Mouse (Mus musculus): ENCODE results near the gene Myo9b. TPM values are rescaled to one million over a fixed set of nuclear protein-coding genes. Genes with fewer than 3 reads are reported as not detected.
"Not testable (repeated sequence)": the region's sequence is repeated elsewhere in the genome, so short reads cannot be mapped to it uniquely, and the experiment has no call there.

The Myo9b gene
- polyA plus RNA-seq, 1 experiment from 2014 or later: 23.9 TPM

DNA sequence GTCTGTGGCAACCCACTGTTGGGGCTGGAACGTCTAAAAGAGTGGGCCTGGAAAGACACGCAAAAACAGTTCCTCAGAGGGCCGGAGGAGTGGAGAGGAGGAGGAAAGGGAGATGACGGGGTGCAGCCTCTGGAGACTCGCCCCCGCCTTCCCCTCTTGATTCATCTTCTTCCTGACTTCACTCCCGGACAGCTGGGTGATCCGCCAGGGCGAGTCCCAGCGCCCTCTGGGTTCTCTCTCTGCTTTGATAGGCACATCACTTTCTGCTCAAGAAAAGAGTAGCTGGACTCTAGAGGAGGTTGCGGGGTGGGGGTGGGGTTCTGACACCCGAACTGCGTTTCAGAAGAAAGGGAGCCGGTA is 617 bp downstream of the Myo9b start:
- Histone ChIP-seq H3K4me2 (ENCODE audit: low read length) (peak overlapping the region; percentile 74), H3K4me1 (replicated peaks; ENCODE audit: control insufficient read depth, insufficient read depth, low read length) (peaks cover 22% of the 10 kb centered on the region), H3K27me3 (replicated peaks; ENCODE audit: control insufficient read depth, insufficient read depth, low read length) (no peaks in the 10 kb centered on the region), H3K9me3 (ENCODE audit: control insufficient read depth, low read length) (no peaks in the 10 kb centered on the region), H3K27ac (ENCODE audit: low read length) (peak overlapping the region; percentile 69), H3K36me3 (ENCODE audit: control insufficient read depth, insufficient read depth) (peaks cover 2% of the 10 kb centered on the region), H3K4me3 (replicated peaks; ENCODE audit: low read length) (peak overlapping the region; percentile 76), H3K9ac (replicated peaks; ENCODE audit: low read depth, low read length) (peak overlapping the region; percentile 76)
- ATAC-seq: no peak
- WGBS: under 1% methylated on average over 14 of the region's 14 CpGs

DNA sequence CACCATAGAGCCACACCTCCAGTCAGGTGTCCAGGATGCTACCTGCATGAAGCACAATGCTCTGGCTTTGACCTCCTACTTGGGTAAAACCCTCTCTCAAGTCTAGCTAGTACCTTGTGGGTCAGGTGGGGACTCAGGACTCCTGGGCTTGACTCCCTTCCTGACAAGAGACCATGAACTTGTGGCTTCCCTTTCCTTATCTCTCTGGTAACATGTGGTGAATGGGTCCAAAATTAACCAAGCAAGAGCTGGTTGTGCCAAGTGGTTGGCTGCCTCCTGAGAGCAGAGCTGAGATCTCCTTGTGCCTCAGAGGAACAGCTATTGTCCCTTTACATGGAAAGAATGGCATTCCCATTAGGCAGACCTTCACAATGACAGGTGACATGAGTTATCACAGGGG is 2.0 kb downstream of the Myo9b start:
- no peak overlapping the region for H3K9ac ChIP-seq (replicated peaks; ENCODE audit: low read depth, low read length)
- ATAC-seq: no peak
- peaks cover 22% of the 10 kb centered on the region for H3K4me1 ChIP-seq (replicated peaks; ENCODE audit: control insufficient read depth, insufficient read depth, low read length)
- no peaks in the 10 kb centered on the region for H3K27me3 ChIP-seq (replicated peaks; ENCODE audit: control insufficient read depth, insufficient read depth, low read length)
- H3K4me2 ChIP-seq (ENCODE audit: low read length): no peak overlapping the region
- no peak overlapping the region for H3K4me3 ChIP-seq (replicated peaks; ENCODE audit: low read length)
- no peak overlapping the region for H3K27ac ChIP-seq (ENCODE audit: low read length)
- peaks cover 2% of the 10 kb centered on the region for H3K36me3 ChIP-seq (ENCODE audit: control insufficient read depth, insufficient read depth)
- H3K9me3 ChIP-seq (ENCODE audit: control insufficient read depth, low read length): no peaks in the 10 kb centered on the region

DNA sequence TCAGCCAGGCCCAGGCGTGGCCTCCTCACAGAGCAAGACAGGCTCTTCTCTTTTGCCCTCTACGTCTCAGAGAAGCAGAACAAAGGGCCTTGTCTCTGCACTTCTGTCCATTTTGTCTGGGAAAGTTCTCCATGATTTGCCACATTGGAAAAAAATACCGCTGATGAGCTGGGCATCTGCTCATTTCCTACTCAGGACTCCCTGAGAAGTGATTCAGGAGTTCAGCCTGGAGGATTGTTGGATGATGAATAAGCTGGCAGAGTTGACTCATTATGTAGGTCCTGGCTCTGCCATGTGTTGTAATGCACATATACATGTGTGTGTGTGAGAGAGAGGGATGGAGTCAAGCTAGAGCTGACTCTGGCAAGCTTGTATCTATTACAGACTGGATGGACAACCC is 3.7 kb downstream of the Myo9b start:
- no peaks in the 10 kb centered on the region for H3K27me3 ChIP-seq (replicated peaks; ENCODE audit: control insufficient read depth, insufficient read depth, low read length)
- peaks cover 22% of the 10 kb centered on the region for H3K4me1 ChIP-seq (replicated peaks; ENCODE audit: control insufficient read depth, insufficient read depth, low read length)
- H3K4me2 ChIP-seq (ENCODE audit: low read length): no peak overlapping the region
- H3K9me3 ChIP-seq (ENCODE audit: control insufficient read depth, low read length): no peaks in the 10 kb centered on the region
- H3K4me3 ChIP-seq (replicated peaks; ENCODE audit: low read length): no peak overlapping the region
- peaks cover 2% of the 10 kb centered on the region for H3K36me3 ChIP-seq (ENCODE audit: control insufficient read depth, insufficient read depth)
- H3K9ac ChIP-seq (replicated peaks; ENCODE audit: low read depth, low read length): no peak overlapping the region
- no peak overlapping the region for H3K27ac ChIP-seq (ENCODE audit: low read length)
- WGBS: 84% methylated on average over 3 of the region's 3 CpGs
- ATAC-seq: no peak

DNA sequence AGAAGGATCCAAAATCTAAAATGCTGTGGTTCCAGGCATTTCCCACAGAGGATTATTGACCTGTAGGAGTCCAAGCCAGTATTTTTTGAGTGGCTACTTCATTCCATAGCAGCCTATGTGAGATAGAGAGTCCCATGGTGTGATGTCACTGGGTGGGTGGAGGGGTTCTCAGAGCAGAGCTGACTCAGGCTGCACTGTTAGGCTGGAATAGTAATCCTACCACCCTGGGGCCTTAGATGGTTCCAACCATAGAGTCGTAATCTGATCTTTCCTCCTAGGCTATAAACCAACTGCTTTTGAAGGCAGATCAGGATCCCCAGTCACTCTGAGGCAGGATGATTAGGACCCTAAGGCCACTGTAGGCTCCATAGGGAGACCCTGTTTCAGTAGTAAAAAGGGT is 6.9 kb downstream of the Myo9b start:
- H3K36me3 ChIP-seq (ENCODE audit: control insufficient read depth, insufficient read depth); H3K4me2 ChIP-seq (ENCODE audit: low read length); ATAC-seq; H3K27ac ChIP-seq (ENCODE audit: low read length); H3K27me3 ChIP-seq (replicated peaks; ENCODE audit: control insufficient read depth, insufficient read depth, low read length); H3K4me3 ChIP-seq (replicated peaks; ENCODE audit: low read length); H3K9me3 ChIP-seq (ENCODE audit: control insufficient read depth, low read length); H3K4me1 ChIP-seq (replicated peaks; ENCODE audit: control insufficient read depth, insufficient read depth, low read length); H3K9ac ChIP-seq (replicated peaks; ENCODE audit: low read depth, low read length): not testable (repeated sequence)
- WGBS: 91% methylated on average over 1 of the region's 1 CpGs

DNA sequence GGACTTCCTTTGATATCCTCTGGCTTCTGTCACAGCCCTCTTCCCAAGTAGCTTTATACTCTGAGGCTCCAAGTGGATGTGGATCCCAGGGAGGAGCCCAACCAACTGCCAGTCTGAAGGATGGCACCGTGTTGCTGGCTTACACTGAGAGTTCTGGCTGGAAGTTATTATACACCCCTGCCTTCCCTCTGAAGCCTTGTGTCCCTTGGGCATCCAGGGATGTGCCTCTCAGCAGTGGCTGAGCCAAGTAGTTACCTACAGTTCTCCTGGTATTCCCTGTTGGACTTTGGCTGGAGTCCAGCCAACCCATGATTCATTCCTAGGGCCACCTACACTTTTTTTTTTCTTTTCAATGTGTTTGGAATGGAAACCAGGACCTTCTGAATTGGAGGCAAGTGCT is 9.2 kb downstream of the Myo9b start:
- not testable (repeated sequence) for H3K4me1 ChIP-seq (replicated peaks; ENCODE audit: control insufficient read depth, insufficient read depth, low read length); ATAC-seq; H3K9me3 ChIP-seq (ENCODE audit: control insufficient read depth, low read length); H3K9ac ChIP-seq (replicated peaks; ENCODE audit: low read depth, low read length); H3K36me3 ChIP-seq (ENCODE audit: control insufficient read depth, insufficient read depth); H3K4me2 ChIP-seq (ENCODE audit: low read length); H3K27me3 ChIP-seq (replicated peaks; ENCODE audit: control insufficient read depth, insufficient read depth, low read length); H3K4me3 ChIP-seq (replicated peaks; ENCODE audit: low read length); H3K27ac ChIP-seq (ENCODE audit: low read length)
- 89% methylated on average over 1 of the region's 1 CpGs for WGBS

DNA sequence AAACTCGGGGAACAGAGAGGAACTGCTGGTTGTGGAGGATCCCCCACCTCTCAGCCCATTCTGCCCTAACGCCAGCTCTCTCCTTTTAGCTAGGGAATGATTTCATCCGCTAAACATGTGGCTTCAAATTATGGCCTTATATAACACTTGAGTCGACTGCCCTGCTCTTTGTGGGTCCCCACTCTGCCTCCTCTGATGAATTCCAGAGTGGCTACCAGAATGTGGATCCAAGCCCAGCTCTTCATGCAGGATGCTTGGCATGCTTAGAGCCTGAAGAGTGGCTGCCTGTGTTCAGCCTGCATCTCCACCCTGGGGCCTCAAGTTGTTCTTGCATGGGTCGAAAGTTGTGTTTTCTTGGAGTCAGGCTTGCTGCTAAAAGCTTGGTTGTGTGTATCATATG is 10.1 kb downstream of the Myo9b start:
- Histone ChIP-seq H3K9ac (replicated peaks; ENCODE audit: low read depth, low read length) (no peak overlapping the region), H3K4me2 (ENCODE audit: low read length) (no peak overlapping the region), H3K27me3 (replicated peaks; ENCODE audit: control insufficient read depth, insufficient read depth, low read length) (no peaks in the 10 kb centered on the region), H3K9me3 (ENCODE audit: control insufficient read depth, low read length) (no peaks in the 10 kb centered on the region), H3K4me3 (replicated peaks; ENCODE audit: low read length) (no peak overlapping the region), H3K36me3 (ENCODE audit: control insufficient read depth, insufficient read depth) (no peaks in the 10 kb centered on the region), H3K4me1 (replicated peaks; ENCODE audit: control insufficient read depth, insufficient read depth, low read length) (no peaks in the 10 kb centered on the region), H3K27ac (ENCODE audit: low read length) (no peak overlapping the region)
- 75% methylated on average over 5 of the region's 5 CpGs for WGBS
- no peak for ATAC-seq

DNA sequence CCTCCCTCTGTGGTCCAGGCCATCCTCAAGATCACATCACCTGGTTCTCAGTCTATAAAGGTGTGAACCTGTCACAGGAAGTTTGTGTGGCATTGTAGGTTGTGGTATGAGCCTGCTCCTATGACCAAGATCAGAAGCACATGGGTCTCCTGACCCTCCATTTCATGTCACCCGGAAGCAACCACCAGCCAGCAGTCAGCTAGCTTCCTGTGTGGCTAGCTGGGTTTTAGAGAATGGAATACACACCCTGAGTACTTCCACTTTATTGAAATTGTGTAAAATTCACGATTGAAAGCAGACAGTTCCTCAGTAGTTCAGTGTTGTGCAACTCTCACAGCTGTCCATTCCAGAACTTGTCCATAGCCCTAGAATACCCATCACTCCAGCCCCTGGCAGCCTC is 13.7 kb downstream of the Myo9b start:
- H3K27ac ChIP-seq (ENCODE audit: low read length); H3K36me3 ChIP-seq (ENCODE audit: control insufficient read depth, insufficient read depth); H3K4me3 ChIP-seq (replicated peaks; ENCODE audit: low read length); H3K9ac ChIP-seq (replicated peaks; ENCODE audit: low read depth, low read length); H3K4me1 ChIP-seq (replicated peaks; ENCODE audit: control insufficient read depth, insufficient read depth, low read length); H3K9me3 ChIP-seq (ENCODE audit: control insufficient read depth, low read length); H3K27me3 ChIP-seq (replicated peaks; ENCODE audit: control insufficient read depth, insufficient read depth, low read length); H3K4me2 ChIP-seq (ENCODE audit: low read length); ATAC-seq: not testable (repeated sequence)
- WGBS: 93% methylated on average over 2 of the region's 2 CpGs

DNA sequence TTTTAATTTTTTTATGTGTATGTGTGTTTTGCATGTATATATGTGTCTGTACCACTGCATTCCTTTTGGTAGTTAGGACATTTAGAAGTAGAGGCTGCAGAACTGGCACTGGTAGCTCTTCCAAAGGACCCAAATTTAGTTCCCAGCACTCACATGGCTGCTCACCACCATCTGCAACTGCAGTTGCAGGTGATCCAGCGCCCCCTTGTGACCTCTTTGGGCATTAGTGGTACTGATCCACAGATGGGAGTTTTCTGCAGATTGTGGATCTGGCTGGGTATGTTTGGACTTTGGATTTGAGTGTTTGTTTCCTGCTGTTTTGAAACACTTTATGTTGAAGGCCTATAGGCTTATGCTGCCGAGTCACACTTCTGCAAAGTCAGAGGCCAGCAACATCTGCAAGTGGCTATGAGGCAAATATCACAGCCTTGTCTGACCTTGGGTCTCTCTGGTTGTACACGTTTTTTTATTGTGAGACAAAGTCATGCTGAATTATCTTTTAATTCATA is 16.0 kb downstream of the Myo9b start:
- 75% methylated on average over 3 of the region's 3 CpGs for WGBS
- Histone ChIP-seq H3K4me3 (replicated peaks; ENCODE audit: low read length) (no peak overlapping the region), H3K9me3 (ENCODE audit: control insufficient read depth, low read length) (no peaks in the 10 kb centered on the region), H3K27me3 (replicated peaks; ENCODE audit: control insufficient read depth, insufficient read depth, low read length) (no peaks in the 10 kb centered on the region), H3K36me3 (ENCODE audit: control insufficient read depth, insufficient read depth) (peaks cover 9% of the 10 kb centered on the region; the same call in 1 of the 2 replicates), H3K4me1 (replicated peaks; ENCODE audit: control insufficient read depth, insufficient read depth, low read length) (no peaks in the 10 kb centered on the region), H3K9ac (replicated peaks; ENCODE audit: low read depth, low read length) (no peak overlapping the region), H3K4me2 (ENCODE audit: low read length) (no peak overlapping the region), H3K27ac (ENCODE audit: low read length) (no peak overlapping the region)
- ATAC-seq: no peak

DNA sequence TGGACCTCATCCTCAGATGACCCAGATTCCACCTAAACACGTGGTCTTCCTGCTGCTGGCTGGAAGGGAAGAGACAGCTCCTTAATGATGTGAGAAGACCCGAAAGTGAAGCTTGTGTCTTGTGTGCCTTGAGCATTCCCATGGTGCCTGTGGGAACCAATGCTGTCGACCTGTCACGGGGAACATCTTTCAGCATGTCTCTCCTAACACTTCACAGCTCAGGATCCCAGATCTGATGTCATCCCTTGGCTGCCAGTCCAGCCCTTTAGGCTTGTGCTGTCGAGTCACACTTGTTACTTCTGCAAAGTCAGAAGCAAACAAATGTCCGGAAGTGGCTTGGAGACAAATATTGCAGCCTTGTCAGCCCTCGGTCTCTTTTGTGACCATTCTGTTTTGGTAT is 16.6 kb downstream of the Myo9b start:
- peaks cover 9% of the 10 kb centered on the region; the same call in 1 of the 2 replicates for H3K36me3 ChIP-seq (ENCODE audit: control insufficient read depth, insufficient read depth)
- ATAC-seq: no peak
- H3K4me3 ChIP-seq (replicated peaks; ENCODE audit: low read length): no peak overlapping the region
- no peak overlapping the region for H3K4me2 ChIP-seq (ENCODE audit: low read length)
- no peak overlapping the region for H3K9ac ChIP-seq (replicated peaks; ENCODE audit: low read depth, low read length)
- no peak overlapping the region for H3K27ac ChIP-seq (ENCODE audit: low read length)
- WGBS: 91% methylated on average over 7 of the region's 7 CpGs
- H3K4me1 ChIP-seq (replicated peaks; ENCODE audit: control insufficient read depth, insufficient read depth, low read length): no peaks in the 10 kb centered on the region
- no peaks in the 10 kb centered on the region for H3K27me3 ChIP-seq (replicated peaks; ENCODE audit: control insufficient read depth, insufficient read depth, low read length)
- H3K9me3 ChIP-seq (ENCODE audit: control insufficient read depth, low read length): no peaks in the 10 kb centered on the region

DNA sequence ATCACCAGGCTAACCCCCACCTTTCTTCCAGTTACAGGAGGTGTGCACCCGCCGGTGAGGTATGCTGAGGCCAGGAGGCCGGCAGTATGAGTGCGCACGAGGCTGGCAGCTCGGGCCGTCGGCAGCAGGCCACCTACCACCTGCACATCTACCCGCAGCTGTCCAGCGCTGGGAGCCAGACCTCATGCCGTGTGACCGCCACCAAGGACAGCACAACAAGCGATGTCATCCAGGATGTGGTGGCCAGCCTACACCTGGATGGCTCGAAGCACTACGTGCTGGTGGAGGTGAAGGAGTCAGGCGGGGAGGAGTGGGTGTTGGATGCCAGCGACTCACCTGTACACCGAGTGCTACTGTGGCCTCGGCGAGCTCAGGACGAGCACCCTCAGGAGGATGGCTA is 17.7 kb downstream of the Myo9b start:
- 98% methylated on average over 21 of the region's 21 CpGs for WGBS
- no peaks in the 10 kb centered on the region for H3K27me3 ChIP-seq (replicated peaks; ENCODE audit: control insufficient read depth, insufficient read depth, low read length)
- H3K4me2 ChIP-seq (ENCODE audit: low read length): no peak overlapping the region
- no peak overlapping the region for H3K9ac ChIP-seq (replicated peaks; ENCODE audit: low read depth, low read length)
- H3K27ac ChIP-seq (ENCODE audit: low read length): no peak overlapping the region
- ATAC-seq: no peak
- H3K36me3 ChIP-seq (ENCODE audit: control insufficient read depth, insufficient read depth): peaks cover 12% of the 10 kb centered on the region
- no peak overlapping the region for H3K4me3 ChIP-seq (replicated peaks; ENCODE audit: low read length)
- H3K9me3 ChIP-seq (ENCODE audit: control insufficient read depth, low read length): no peaks in the 10 kb centered on the region
- no peaks in the 10 kb centered on the region for H3K4me1 ChIP-seq (replicated peaks; ENCODE audit: control insufficient read depth, insufficient read depth, low read length)

All from forebrain, embryonic 16.5 days (tissue).